Mouse (Mus musculus) liver, embryonic 11.5 days (tissue): ENCODE results near the gene Sae1. TPM values are rescaled to one million over a fixed set of nuclear protein-coding genes. Genes with fewer than 3 reads are reported as not detected.

Experiments
- ATAC-seq: fragments of 200-750 bp; cut with Nextera tagmentation; replicated peaks from 2 replicates; pipeline ENCODE4 v1.8.0; 2017; ENCODE audit warnings: moderate number of reproducible peaks, mild to moderate bottlenecking, moderate TSS enrichment, moderate library complexity; ENCODE audit not compliant: low FRiP score
- DNase-seq: peaks from one replicate; pipeline ENCODE4 v3.0.0-alpha.2; 2017; ENCODE audit warnings: low spot score
- H3K27ac ChIP-seq: fragments of 300-500 bp; sonication (generic); 2 replicates; pipeline ENCODE4 v1.5.1; 2014; ENCODE audit warnings: mild to moderate bottlenecking, low read depth, low read length, control low read depth
- H3K27me3 ChIP-seq: fragments of 300-500 bp; sonication (generic); replicated peaks from 2 replicates; pipeline ENCODE4 v1.6.1; 2014; ENCODE audit warnings: low read length, mixed read lengths; ENCODE audit not compliant: control insufficient read depth, insufficient read depth
- H3K36me3 ChIP-seq: fragments of 300-500 bp; sonication (generic); 2 replicates; pipeline ENCODE4 v1.6.1; 2014; ENCODE audit warnings: mild to moderate bottlenecking, low read length, moderate library complexity, mixed read lengths; ENCODE audit not compliant: control insufficient read depth, insufficient read depth
- H3K4me1 ChIP-seq: fragments of 300-500 bp; sonication (generic); replicated peaks from 2 replicates; pipeline ENCODE4 v1.6.1; 2014; ENCODE audit warnings: low read length, mixed read lengths; ENCODE audit not compliant: control insufficient read depth, insufficient read depth
- H3K4me2 ChIP-seq: fragments of 300-500 bp; sonication (generic); 2 replicates; pipeline ENCODE4 v1.6.1; 2014; ENCODE audit warnings: mild to moderate bottlenecking, control low read depth, moderate library complexity
- H3K4me3 ChIP-seq: fragments of 300-500 bp; sonication (generic); 2 replicates; pipeline ENCODE4 v1.5.1; 2014; ENCODE audit warnings: low read depth, low read length, control low read depth
- H3K9ac ChIP-seq: fragments of 300-500 bp; sonication (generic); 2 replicates; pipeline ENCODE4 v1.6.1; 2014; ENCODE audit warnings: low read depth, low read length, control low read depth
- H3K9me3 ChIP-seq: fragments of 300-500 bp; sonication (generic); 2 replicates; pipeline ENCODE4 v1.6.1; 2016; ENCODE audit warnings: low read length, inconsistent platforms, mixed read lengths; ENCODE audit not compliant: control insufficient read depth
- WGBS: fragments of 180-500 bp; shearing (Covaris S2); extraction: QIAGEN DNeasy Blood & Tissue Kit; methylation state at CpG from one replicate; pipeline ENCODE4 v1.1.7; 2014; 5-methylcytosine and 5-hydroxymethylcytosine counted together
- polyA plus RNA-seq: library from polyadenylated mRNA; unstranded; fragments of >200 nt; fragmentation: Nextera tagmentation; extraction: Ambion mirVana; gene quantifications from 2 replicates; pipeline ENCODE4 v1.2.1, GENCODE M21; 2014

The Sae1 gene
- polyA plus RNA-seq, 1 experiment from 2014 or later, result 267 TPM

DNA sequence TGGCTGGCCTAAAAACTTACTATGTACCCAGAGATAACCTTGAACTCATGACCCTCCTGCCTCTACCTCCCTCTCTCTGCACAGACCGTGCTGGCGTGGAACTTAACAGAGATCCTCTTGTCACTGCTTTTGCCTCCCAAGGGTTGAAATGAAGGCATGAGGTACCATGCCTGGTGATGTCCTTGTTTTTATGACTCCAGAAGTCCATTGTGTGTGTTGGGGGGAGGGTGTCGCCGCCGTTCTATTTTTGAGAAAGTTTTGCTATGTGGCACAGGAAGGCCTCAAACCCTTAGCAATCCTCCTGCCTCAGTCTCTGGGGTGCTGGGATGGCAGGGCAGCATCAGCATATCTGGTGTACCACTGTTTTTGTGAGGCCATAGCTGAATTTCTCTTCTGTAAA lies 88.7 kb downstream of the Sae1 start:
- Histone ChIP-seq H3K4me1 (peaks cover 33% of the 10 kb centered on the region), H3K27ac (no peak overlapping the region; the same call in 1 of the 2 replicates), H3K36me3 (no peaks in the 10 kb centered on the region), H3K9me3 (no peaks in the 10 kb centered on the region), H3K9ac (no peak overlapping the region), H3K4me2 (no peak overlapping the region), H3K27me3 (peaks cover 6% of the 10 kb centered on the region), H3K4me3 (no peak overlapping the region)
- no peak for DNase-seq
- 80% methylated on average over 5 of the region's 5 CpGs for WGBS
- ATAC-seq, result no peak

- Histone ChIP-seq H3K27ac (peak overlapping the region; percentile 40; the same call in 1 of the 2 replicates), H3K4me2 (no peak overlapping the region; the same call in 1 of the 2 replicates), H3K4me3 (no peak overlapping the region), H3K4me1 (peaks cover 33% of the 10 kb centered on the region), H3K36me3 (no peaks in the 10 kb centered on the region), H3K27me3 (peaks cover 6% of the 10 kb centered on the region), H3K9me3 (no peaks in the 10 kb centered on the region), H3K9ac (no peak overlapping the region)
- 63% methylated on average over 2 of the region's 2 CpGs for WGBS
- no peak for ATAC-seq
- no peak for DNase-seq
Measured at GRCm38 (mm10) chr7:16297616-16298015, 90.0 kb downstream of the Sae1 start.

DNA sequence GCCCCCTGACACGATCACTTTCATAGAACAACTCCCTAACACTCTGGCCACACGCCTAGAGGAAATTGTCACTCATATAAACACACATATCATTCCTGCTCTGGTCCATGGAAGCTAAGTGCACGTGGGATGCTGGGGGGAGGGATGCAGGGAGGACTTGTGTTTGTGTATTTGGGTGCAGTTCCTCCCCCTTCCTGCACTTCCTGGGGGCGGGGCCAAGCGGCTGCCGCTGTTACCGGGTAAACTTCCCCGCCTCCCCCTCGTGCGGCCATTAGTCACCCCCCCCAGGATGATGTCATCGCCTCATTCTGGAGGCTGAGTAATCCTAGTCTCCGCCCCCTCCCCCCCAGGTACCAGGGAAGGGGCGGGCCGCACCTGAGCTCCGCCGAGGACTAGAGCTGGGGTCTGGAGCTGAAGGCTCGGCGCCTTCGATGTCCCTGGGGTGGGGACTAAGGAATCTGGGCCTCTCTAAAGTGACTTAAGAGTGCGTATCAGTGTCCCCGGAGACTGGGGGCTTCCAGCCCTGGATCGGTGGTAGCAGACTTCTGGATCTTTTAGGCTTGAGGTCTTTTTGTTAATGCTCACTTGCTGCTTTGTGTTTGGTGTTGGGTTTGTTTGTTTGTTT lies 90.7 kb downstream of the Sae1 start:
- WGBS, result 3% methylated on average over 22 of the region's 22 CpGs
- ATAC-seq, result no peak; the same call in 1 of the 2 replicates
- H3K9me3 ChIP-seq, result no peaks in the 10 kb centered on the region

GRCm38 (mm10) chr7:16296146-16296545 lies 91.5 kb downstream of the Sae1 start:
- peak overlapping the region; percentile 45; the same call in 1 of the 2 replicates for H3K9ac ChIP-seq
- 18% methylated on average over 2 of the region's 2 CpGs for WGBS
- no peak for DNase-seq
- peaks cover 33% of the 10 kb centered on the region for H3K4me1 ChIP-seq
- H3K27me3 ChIP-seq, result peaks cover 6% of the 10 kb centered on the region
- H3K9me3 ChIP-seq, result no peaks in the 10 kb centered on the region
- peak overlapping the region; percentile 64 for H3K4me2 ChIP-seq
- peak; percentile 58 for ATAC-seq
- peak overlapping the region; percentile 86 for H3K27ac ChIP-seq
- no peaks in the 10 kb centered on the region for H3K36me3 ChIP-seq
- H3K4me3 ChIP-seq, result peak overlapping the region; percentile 51; the same call in 1 of the 2 replicates

More for the DNA sequence above, 90.7 kb downstream of the Sae1 start:
- Histone ChIP-seq H3K27me3 (peaks cover 6% of the 10 kb centered on the region), H3K27ac (peak overlapping the region; percentile 86), H3K4me2 (peak overlapping the region; percentile 64), H3K36me3 (no peaks in the 10 kb centered on the region), H3K4me1 (peaks cover 33% of the 10 kb centered on the region), H3K9ac (peak overlapping the region; percentile 41), H3K4me3 (peak overlapping the region; percentile 51)
- DNase-seq, result peak; percentile 84

- 2% methylated on average over 41 of the region's 41 CpGs for WGBS
- H3K27me3 ChIP-seq, result peaks cover 6% of the 10 kb centered on the region
- H3K9me3 ChIP-seq, result no peaks in the 10 kb centered on the region
- DNase-seq, result peak; percentile 85
- H3K4me3 ChIP-seq, result peak overlapping the region; percentile 44
- H3K9ac ChIP-seq, result peak overlapping the region; percentile 45
- peak overlapping the region; percentile 64 for H3K4me2 ChIP-seq
- H3K27ac ChIP-seq, result peak overlapping the region; percentile 86
- peak; percentile 71 for ATAC-seq
- H3K4me1 ChIP-seq, result peaks cover 33% of the 10 kb centered on the region
- H3K36me3 ChIP-seq, result no peaks in the 10 kb centered on the region
Measured at GRCm38 (mm10) chr7:16295321-16295900, 92.2 kb downstream of the Sae1 start.

GRCm38 (mm10) chr7:16294837-16295236 lies 92.8 kb downstream of the Sae1 start:
- Histone ChIP-seq H3K27ac (peak overlapping the region; percentile 86), H3K9me3 (no peaks in the 10 kb centered on the region), H3K4me2 (peak overlapping the region; percentile 64), H3K9ac (peak overlapping the region; percentile 63), H3K27me3 (peaks cover 6% of the 10 kb centered on the region), H3K4me1 (peaks cover 29% of the 10 kb centered on the region), H3K36me3 (no peaks in the 10 kb centered on the region), H3K4me3 (peak overlapping the region; percentile 44)
- under 1% methylated on average over 23 of the region's 23 CpGs for WGBS
- peak; percentile 95 for DNase-seq
- peak; percentile 86 for ATAC-seq

- peak overlapping the region; percentile 64 for H3K4me2 ChIP-seq
- H3K4me1 ChIP-seq, result peaks cover 26% of the 10 kb centered on the region
- peak overlapping the region; percentile 63; the same call in 1 of the 2 replicates for H3K9ac ChIP-seq
- H3K4me3 ChIP-seq, result peak overlapping the region; percentile 44
- 22% methylated on average over 4 of the region's 4 CpGs for WGBS
- ATAC-seq, result peak; percentile 56
- H3K9me3 ChIP-seq, result no peaks in the 10 kb centered on the region
- no peak for DNase-seq
- H3K27me3 ChIP-seq, result peaks cover 1% of the 10 kb centered on the region
- no peaks in the 10 kb centered on the region for H3K36me3 ChIP-seq
- H3K27ac ChIP-seq, result peak overlapping the region; percentile 86
Measured at GRCm38 (mm10) chr7:16294346-16294745, 93.3 kb downstream of the Sae1 start.

- DNase-seq (no peak), ATAC-seq (no peak)
- Histone ChIP-seq H3K36me3 (peaks cover 15% of the 10 kb centered on the region), H3K27ac (no peak overlapping the region), H3K4me3 (no peak overlapping the region), H3K27me3 (no peaks in the 10 kb centered on the region), H3K4me2 (no peak overlapping the region), H3K9ac (no peak overlapping the region), H3K4me1 (peaks cover 11% of the 10 kb centered on the region), H3K9me3 (no peaks in the 10 kb centered on the region)
- WGBS, result 73% methylated on average over 1 of the region's 1 CpGs
Measured at GRCm38 (mm10) chr7:16287791-16288190, 99.8 kb downstream of the Sae1 start.
